Mouse (Mus musculus): ENCODE measurements around the gene March9.

The March9 gene

GRCm38 (mm10) chr10:127037641-127038040, 22.3 kb downstream of the March9 start:
- no peak for DNase-seq (ENCODE audit: low read depth, low spot score)

DNA sequence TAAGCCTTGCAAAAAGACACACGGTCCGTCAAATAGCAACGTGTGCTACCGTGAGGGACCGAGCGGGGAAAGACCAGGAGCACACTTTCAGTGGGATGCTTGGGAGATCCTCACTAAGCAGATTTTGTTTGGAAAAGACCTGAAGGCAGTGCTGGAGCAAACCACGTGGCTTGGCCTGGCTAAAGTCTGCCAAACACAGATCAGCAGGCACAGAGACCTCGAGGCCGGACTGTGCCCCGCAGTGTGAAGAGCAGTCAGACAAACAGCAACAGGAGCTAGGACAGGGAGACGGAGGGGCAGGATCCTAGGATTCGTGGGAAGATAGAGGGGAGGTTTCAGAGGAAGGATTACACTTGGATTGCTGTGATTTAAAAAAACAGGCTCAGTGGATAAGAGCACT, 23.7 kb downstream of the March9 start:
- DNase-seq (ENCODE audit: low read depth, low spot score) = no peak

GRCm38 (mm10) chr10:127033301-127033741, 26.7 kb downstream of the March9 start:
- no peak for DNase-seq (ENCODE audit: low read depth, low spot score)

- peak; percentile 84 for DNase-seq (ENCODE audit: low read depth, low spot score)
Observed at GRCm38 (mm10) chr10:127030336-127031296, 29.4 kb downstream of the March9 start, which contains the start of gene Tsfm. Gene Tsfm (minus strand): TSS chr10:127030840.

GRCm38 (mm10) chr10:127018422-127018821, 41.6 kb downstream of the March9 start:
- no peak for DNase-seq (ENCODE audit: low read depth, low spot score)

DNA sequence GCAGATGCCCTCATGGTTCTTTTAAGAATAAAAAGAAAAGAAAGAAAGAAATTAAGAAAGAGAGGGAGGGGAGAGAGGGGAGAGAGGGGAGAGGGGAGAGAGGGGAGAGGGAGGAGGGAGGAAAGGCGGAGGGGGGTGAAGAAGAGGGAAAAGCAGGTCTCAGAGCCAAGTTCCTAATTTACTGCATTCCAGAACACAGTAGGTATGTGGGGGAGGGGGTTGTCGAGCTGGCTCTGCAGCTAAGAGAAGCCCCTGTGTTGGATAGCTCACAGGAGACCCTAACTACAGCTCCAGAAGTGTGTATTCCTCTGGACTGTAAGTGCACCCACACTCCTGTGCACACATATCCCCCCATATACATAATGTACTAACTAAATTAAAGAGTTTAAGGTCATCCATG, 42.9 kb downstream of the March9 start:
- DNase-seq (ENCODE audit: low read depth, low spot score) = no peak

GRCm38 (mm10) chr10:127016488-127016887, 43.5 kb downstream of the March9 start:
- no peak for DNase-seq (ENCODE audit: low read depth, low spot score)
